In genomic region chr11:55418704-55419061, GRCm38 (mm10) we compare ENCODE assay signal across 8 mouse cellular contexts. TPM values are rescaled to one million over a fixed set of nuclear protein-coding genes. Genes with fewer than 3 reads are reported as not detected.
DNase-seq lines count a peak whose midpoint lies in the region; ATAC-seq and TF ChIP-seq lines count a peak whose summit lies in the region.

No protein-coding gene starts in this region.

- 13% methylated on average over 3 of the region's 3 CpGs for WGBS in heart, embryonic 11.5 days (ENCODE audit: insufficient replicate concordance)
- 2% methylated on average over 3 of the region's 3 CpGs for WGBS in heart, postnatal 0 days
- 28% methylated on average over 3 of the region's 3 CpGs for WGBS in liver, postnatal 0 days (ENCODE audit: insufficient replicate concordance)

- no peaks in the 10 kb centered on the region for H3K36me3 ChIP-seq in heart, embryonic 11.5 days (ENCODE audit: control insufficient read depth, insufficient read depth, low read length)
- H3K36me3 ChIP-seq in ES-E14 (ENCODE audit: control insufficient read depth, insufficient read depth, low read length, poor library complexity, severe bottlenecking) = no peaks in the 10 kb centered on the region
- H3K36me3 ChIP-seq in heart, postnatal 0 days (replicated peaks; ENCODE audit: control insufficient read depth, insufficient read depth, low read length) = no peaks in the 10 kb centered on the region
- H3K36me3 ChIP-seq in liver, postnatal 0 days (replicated peaks; ENCODE audit: insufficient read depth, low read length) = no peaks in the 10 kb centered on the region

- TF ChIP-seq EP300 in heart, postnatal 0 days (IDR thresholded peaks at IDR 0.05; ENCODE audit: low read depth) = no peak
- no peak for TF ChIP-seq EP300 in liver, postnatal 0 days (IDR thresholded peaks at IDR 0.05; ENCODE audit: low read depth)

- H3K4me3 ChIP-seq in heart, embryonic 11.5 days (ENCODE audit: low read depth, low read length) = peak overlapping the region; percentile 63
- peak overlapping the region; percentile 71 to 73 for H3K4me3 ChIP-seq in ES-E14 (ENCODE audit: insufficient read depth in 1 of 2, low read depth in 1 of 2, low read length in 2 of 2, poor library complexity in 1 of 2, severe bottlenecking in 1 of 2)
- H3K4me3 ChIP-seq in heart, postnatal 0 days (ENCODE audit: low read depth, low read length) = peak overlapping the region; percentile 61
- H3K4me3 ChIP-seq in liver, postnatal 0 days (ENCODE audit: low read depth, low read length) = peak overlapping the region; percentile 43

- H3K9ac ChIP-seq in heart, embryonic 11.5 days (ENCODE audit: low read depth, low read length) = peak overlapping the region; percentile 82
- H3K9ac ChIP-seq in ES-E14 (ENCODE audit: insufficient read depth, low read depth, low read length, poor library complexity, severe bottlenecking) = no peak overlapping the region; the same call in 1 of the 2 replicates
- H3K9ac ChIP-seq in heart, postnatal 0 days (replicated peaks; ENCODE audit: low read depth, low read length) = peak overlapping the region; percentile 84
- peak overlapping the region; percentile 45; the same call in 1 of the 2 replicates for H3K9ac ChIP-seq in liver, postnatal 0 days (replicated peaks)

- H3K4me2 ChIP-seq in heart, embryonic 11.5 days = peak overlapping the region; percentile 84
- H3K4me2 ChIP-seq in heart, postnatal 0 days (ENCODE audit: low read depth, low read length) = peak overlapping the region; percentile 79
- H3K4me2 ChIP-seq in liver, postnatal 0 days (ENCODE audit: low read depth, low read length) = peak overlapping the region; percentile 64

- H3K27ac ChIP-seq in heart, embryonic 11.5 days (ENCODE audit: low read depth, low read length) = peak overlapping the region; percentile 92
- peak overlapping the region; percentile 40; the same call in 1 of the 2 replicates for H3K27ac ChIP-seq in ES-E14 (ENCODE audit: insufficient read depth, low read depth, low read length, poor library complexity, severe bottlenecking)
- peak overlapping the region; percentile 92 for H3K27ac ChIP-seq in heart, postnatal 0 days (ENCODE audit: low read depth)
- H3K27ac ChIP-seq in liver, postnatal 0 days (ENCODE audit: low read depth) = peak overlapping the region; percentile 66

- H3K27me3 ChIP-seq in heart, embryonic 11.5 days (ENCODE audit: control insufficient read depth, insufficient read depth, low read length) = no peaks in the 10 kb centered on the region
- no peaks in the 10 kb centered on the region for H3K27me3 ChIP-seq in heart, postnatal 0 days (ENCODE audit: control insufficient read depth, insufficient read depth, low read length)
- H3K27me3 ChIP-seq in liver, postnatal 0 days (ENCODE audit: insufficient read depth, low read length) = no peaks in the 10 kb centered on the region

- peaks cover 44% of the 10 kb centered on the region for H3K4me1 ChIP-seq in heart, embryonic 11.5 days (ENCODE audit: control insufficient read depth, insufficient read depth, low read length)
- peaks cover 10 to 29% of the 10 kb centered on the region in 2 experiments for H3K4me1 ChIP-seq in ES-E14 (ENCODE audit: control insufficient read depth in 2 of 2, insufficient read depth in 2 of 2, low read length in 2 of 2, poor library complexity in 1 of 2)
- H3K4me1 ChIP-seq in heart, postnatal 0 days (ENCODE audit: control insufficient read depth, insufficient read depth) = peaks cover 37% of the 10 kb centered on the region
- peaks cover 4% of the 10 kb centered on the region; the same call in 1 of the 2 replicates for H3K4me1 ChIP-seq in liver, postnatal 0 days (ENCODE audit: insufficient read depth)

- no peak for ATAC-seq in heart, embryonic 11.5 days (replicated peaks; ENCODE audit: insufficient number of reproducible peaks, low FRiP score, low TSS enrichment)
- ATAC-seq in heart, postnatal 0 days (ENCODE audit: insufficient read depth, low read depth) = no peak
- no peak for ATAC-seq in liver, postnatal 0 days
- ATAC-seq in erythroid progenitor cell, adult 5-6 weeks (replicated peaks; ENCODE audit: low FRiP score, poor library complexity, severe bottlenecking) = no peak

- no peak for TF ChIP-seq CTCF in heart, postnatal 0 days (IDR thresholded peaks at IDR 0.05; ENCODE audit: low read depth)
- no peak for TF ChIP-seq CTCF in liver, postnatal 0 days (IDR thresholded peaks at IDR 0.05; ENCODE audit: low read depth)

- no peaks in the 10 kb centered on the region for H3K9me3 ChIP-seq in heart, embryonic 11.5 days (replicated peaks; ENCODE audit: control insufficient read depth, low read length)
- H3K9me3 ChIP-seq in ES-E14 (ENCODE audit: control insufficient read depth, insufficient read depth, low read depth, low read length) = no peaks in the 10 kb centered on the region
- no peaks in the 10 kb centered on the region for H3K9me3 ChIP-seq in heart, postnatal 0 days (replicated peaks; ENCODE audit: control insufficient read depth, low read length)
- no peaks in the 10 kb centered on the region for H3K9me3 ChIP-seq in liver, postnatal 0 days (ENCODE audit: low read length)

- DNase-seq in heart, postnatal 4 days = no peak
- no peak for DNase-seq in ES-E14 (ENCODE audit: low read depth, low spot score)
- DNase-seq in heart, postnatal 0 days (ENCODE audit: low spot score) = no peak
- DNase-seq in liver, postnatal 0 days = no peak
- no peak for DNase-seq in T-cell, adult 2 months (ENCODE audit: low spot score)
- no peak for DNase-seq in urinary bladder, postnatal 36 days (ENCODE audit: low spot score in 2 of 2)

- in situ Hi-C loops in ES-E14 (cut with MboI; ENCODE audit: low sequenced_read_pairs in 2 of 2, unreplicated experiment in 2 of 2) = no loop called here

TF ChIP-seq in ES-E14, 5 proteins besides CTCF, POLR2A, EP300 and RAD21:
- no peak for TF ChIP-seq MAFK (IDR thresholded peaks at IDR 0.05; ENCODE audit: insufficient read depth, low read depth, low read length)
- TF ChIP-seq ZNF384 (IDR thresholded peaks at IDR 0.05; ENCODE audit: low read depth, low read length) = no peak
- TF ChIP-seq CHD2 (IDR thresholded peaks at IDR 0.05; ENCODE audit: low read depth, low read length) = no peak
- TF ChIP-seq ZC3H11A (IDR thresholded peaks at IDR 0.05; ENCODE audit: borderline replicate concordance, low read depth, low read length) = no peak
- TF ChIP-seq HCFC1 (IDR thresholded peaks at IDR 0.05; ENCODE audit: borderline replicate concordance, insufficient read depth, low read length) = no peak

RNA-seq across cellular contexts. Expression of gene Sparc, which starts 4.3 kb away (rescaled TPM):
- polyA plus RNA-seq in heart, embryonic 11.5 days (2014; fragmentation: Nextera tagmentation; extraction: Ambion mirVana) = 1,182 and 1,259 TPM in 2 replicates
- 1,000 to 10,000 TPM; 1,405 to 1,430 TPM for total RNA-seq in heart, postnatal 4 days (2021)
- 411 and 485 TPM in 2 replicates for total RNA-seq in ES-E14 (2012; rRNA removed)
- 829 and 887 TPM in 2 replicates for total RNA-seq in heart, postnatal 0 days (2014; rRNA removed; ENCODE audit: low replicate concordance)
- 1,674 and 1,711 TPM in 2 replicates for polyA plus RNA-seq in heart, postnatal 0 days (2015; fragmentation: Nextera tagmentation; extraction: Ambion mirVana)
- 258 and 272 TPM in 2 replicates for polyA plus RNA-seq in liver, postnatal 0 days (2015; fragmentation: Nextera tagmentation; extraction: Ambion mirVana)
- total RNA-seq in erythroid progenitor cell, adult 5-6 weeks (2015; ENCODE audit: low replicate concordance) = 1.8 and 3.8 TPM in 2 replicates
- total RNA-seq in erythroid progenitor cell, adult 5-6 weeks (2017; ENCODE audit: low replicate concordance) = 1.9 and 9.3 TPM in 2 replicates

RNA-seq across cellular contexts. Expression of gene Atox1, which starts 42.4 kb away (rescaled TPM):
- 273 and 292 TPM in 2 replicates for polyA plus RNA-seq in heart, embryonic 11.5 days (2014; fragmentation: Nextera tagmentation; extraction: Ambion mirVana)
- 100 to 1,000 TPM; 146 to 150 TPM for total RNA-seq in heart, postnatal 4 days (2021)
- total RNA-seq in ES-E14 (2012; rRNA removed) = 371 and 407 TPM in 2 replicates
- total RNA-seq in heart, postnatal 0 days (2014; rRNA removed; ENCODE audit: low replicate concordance) = 262 and 340 TPM in 2 replicates
- polyA plus RNA-seq in heart, postnatal 0 days (2015; fragmentation: Nextera tagmentation; extraction: Ambion mirVana) = 346 and 351 TPM in 2 replicates
- polyA plus RNA-seq in liver, postnatal 0 days (2015; fragmentation: Nextera tagmentation; extraction: Ambion mirVana) = 261 and 271 TPM in 2 replicates
- total RNA-seq in erythroid progenitor cell, adult 5-6 weeks (2015; ENCODE audit: low replicate concordance) = 24.3 and 114 TPM in 2 replicates
- 18.5 TPM in 1 of 2 replicates, not detected in the other for total RNA-seq in erythroid progenitor cell, adult 5-6 weeks (2017; ENCODE audit: low replicate concordance)

RNA-seq across cellular contexts. Expression of gene G3bp1, which starts 50.8 kb away (rescaled TPM):
- 125 and 133 TPM in 2 replicates for polyA plus RNA-seq in heart, embryonic 11.5 days (2014; fragmentation: Nextera tagmentation; extraction: Ambion mirVana)
- 10 to 100 TPM; 62.6 to 62.9 TPM for total RNA-seq in heart, postnatal 4 days (2021)
- total RNA-seq in ES-E14 (2012; rRNA removed) = 178 and 189 TPM in 2 replicates
- 48.5 and 70.6 TPM in 2 replicates for total RNA-seq in heart, postnatal 0 days (2014; rRNA removed; ENCODE audit: low replicate concordance)
- polyA plus RNA-seq in heart, postnatal 0 days (2015; fragmentation: Nextera tagmentation; extraction: Ambion mirVana) = 58.0 and 59.4 TPM in 2 replicates
- polyA plus RNA-seq in liver, postnatal 0 days (2015; fragmentation: Nextera tagmentation; extraction: Ambion mirVana) = 34.2 and 36.8 TPM in 2 replicates
- 27.7 and 35.7 TPM in 2 replicates for total RNA-seq in erythroid progenitor cell, adult 5-6 weeks (2015; ENCODE audit: low replicate concordance)
- total RNA-seq in erythroid progenitor cell, adult 5-6 weeks (2017; ENCODE audit: low replicate concordance) = 22.5 and 28.2 TPM in 2 replicates

Comparison
In these comparisons a context has a peak if more than half of its experiments do, and no peak if none do; other contexts are left out.
1. H3K27ac ChIP-seq: peak in every context shown above with its lines; median percentile 92 in heart, embryonic 11.5 days; 92 in heart, postnatal 0 days; 66 in liver, postnatal 0 days; 40 in ES-E14.
2. RNA of gene Sparc, which starts 4.3 kb away (total RNA-seq): 1,405 to 1,430 TPM in heart, postnatal 4 days, 829 to 887 TPM in heart, postnatal 0 days and 411 to 485 TPM in ES-E14; 1.8 to 9.3 TPM in erythroid progenitor cell, adult 5-6 weeks; every median in the first group is over 10 times any median in the second.
3. Peak in every context shown above with its lines, with median percentiles within 50 percentile points of each other: H3K4me2 ChIP-seq and H3K4me3 ChIP-seq.